Mouse (Mus musculus) cerebellum, postnatal 14 days (tissue): ENCODE data around the gene Spag7.

ENCODE experiments used
- DNase-seq, 2 experiments: peaks; one replicate each; pipeline ENCODE4 v3.0.0; 2021; ENCODE audit warnings: mixed read lengths in 2 of 2

The Spag7 gene

GRCm38 (mm10) chr11:70668771-70669505, at the start of gene Spag7:
TSS of gene Spag7 (minus strand) at chr11:70669416.
- peak; percentile 96 for DNase-seq

GRCm38 (mm10) chr11:70718481-70718880, 49.3 kb upstream of the Spag7 start:
- no peak for DNase-seq

- DNase-seq, result no peak
Measured at GRCm38 (mm10) chr11:70715832-70716231, 46.6 kb upstream of the Spag7 start.

- no peak for DNase-seq
Measured at GRCm38 (mm10) chr11:70713222-70713621, 44.0 kb upstream of the Spag7 start.

DNA sequence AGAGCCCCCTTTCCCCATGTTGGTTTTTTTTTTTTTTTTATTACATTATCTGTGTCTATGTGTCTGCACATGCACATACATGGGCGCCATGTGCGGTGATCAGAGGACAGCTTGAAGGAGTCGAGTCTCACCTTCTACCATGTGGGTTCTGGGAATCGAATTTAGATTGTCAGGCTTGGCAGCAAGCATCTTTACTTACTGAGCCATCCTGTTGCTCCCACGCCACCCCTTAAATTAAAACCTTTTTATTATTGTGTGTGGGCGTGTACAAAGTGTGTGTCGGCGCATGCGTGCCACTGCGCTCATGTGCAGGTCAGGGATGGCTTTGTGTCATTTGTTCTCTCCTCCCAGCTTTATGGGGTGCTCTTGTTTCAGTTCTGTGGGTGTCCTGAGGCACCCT, 41.8 kb upstream of the Spag7 start:
- DNase-seq, result no peak

DNA sequence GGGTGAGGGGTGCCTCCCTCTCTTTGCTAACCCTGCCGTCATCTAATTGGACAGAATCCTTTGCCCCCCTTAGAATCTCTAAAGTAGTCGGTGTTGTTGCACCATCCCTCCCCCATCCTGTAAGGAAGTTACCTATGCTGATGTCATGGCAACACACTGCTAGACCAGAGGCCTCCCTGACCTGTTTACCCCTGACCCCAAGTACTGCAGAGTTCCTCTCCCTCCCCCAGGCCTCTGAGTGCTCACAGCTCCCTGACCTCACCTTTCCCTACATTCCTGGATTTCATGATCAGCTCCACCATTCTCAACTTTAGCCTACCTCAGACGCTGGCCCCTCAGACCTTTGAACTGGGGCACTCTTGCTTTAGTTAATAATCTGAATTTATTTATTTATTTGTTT, 36.9 kb upstream of the Spag7 start:
- DNase-seq, result no peak

DNA sequence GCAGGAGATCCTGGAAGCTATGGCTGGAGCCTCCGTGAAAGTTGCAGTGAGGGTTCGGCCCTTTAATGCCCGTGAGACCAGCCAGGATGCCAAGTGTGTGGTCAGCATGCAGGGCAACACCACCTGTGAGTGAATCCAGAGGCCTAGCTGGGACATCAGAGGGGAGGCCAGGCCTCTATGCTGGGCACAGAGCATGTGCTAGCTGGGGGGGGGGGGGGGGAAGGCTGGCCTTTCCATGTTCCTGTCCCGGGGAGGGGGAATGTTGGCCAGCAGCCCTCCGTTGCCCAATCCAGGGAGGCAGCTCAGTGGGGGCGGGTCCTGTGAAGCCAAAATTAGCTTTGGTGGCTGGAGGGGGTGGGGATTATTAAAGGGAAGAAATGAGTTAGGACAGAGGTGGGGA, 33.6 kb upstream of the Spag7 start:
- peak in 1 of 2 experiments; percentile 25 for DNase-seq

DNA sequence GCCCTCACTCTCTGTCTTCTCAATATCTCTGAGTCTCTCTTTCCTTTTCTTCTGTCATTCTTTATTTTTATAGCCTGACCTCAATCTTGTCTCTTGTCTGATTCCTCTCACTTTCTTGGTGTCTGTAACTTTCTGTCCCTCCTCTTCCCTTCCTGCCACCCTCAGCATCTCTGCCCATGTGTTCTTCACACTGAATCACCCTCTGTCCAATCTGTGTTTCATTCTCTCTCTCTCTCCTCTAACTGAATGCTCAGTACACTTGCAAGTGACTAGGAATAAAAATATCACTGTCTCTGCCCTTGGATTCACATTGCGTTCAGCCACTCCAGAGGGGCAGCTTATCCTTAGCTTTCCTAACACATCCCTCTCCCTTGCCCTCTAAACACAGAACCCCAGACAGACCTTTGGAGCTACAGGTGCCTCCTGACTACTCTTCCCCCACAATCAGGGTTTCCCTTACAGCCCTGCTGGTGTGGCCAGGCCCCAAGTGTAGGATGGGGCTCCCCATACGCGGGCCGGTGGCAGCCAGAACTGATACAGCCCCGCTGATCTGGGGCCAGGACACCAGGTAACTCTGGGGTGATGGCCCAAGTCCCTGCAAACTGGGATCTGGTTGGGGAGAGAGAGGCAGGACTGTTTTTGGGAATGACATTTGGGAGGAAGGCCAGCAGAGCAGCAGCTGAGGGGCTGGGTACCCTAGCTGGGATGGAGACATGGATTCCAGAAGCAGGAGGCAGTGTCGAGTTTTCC, 32.9 kb upstream of the Spag7 start:
- DNase-seq, result no peak

GRCm38 (mm10) chr11:70701221-70701955, 32.2 kb upstream of the Spag7 start:
- no peak for DNase-seq

GRCm38 (mm10) chr11:70700613-70701012, 31.4 kb upstream of the Spag7 start:
- DNase-seq, result peak; percentile 72 to 79

GRCm38 (mm10) chr11:70699722-70700556, 30.7 kb upstream of the Spag7 start, which contains the start of the genes Inca1 and Kif1c:
TSS of gene Inca1 (minus strand) at chr11:70700155.
TSS of gene Kif1c (plus strand) at chr11:70700548.
- DNase-seq, result peak; percentile 98 to 99

- no peak for DNase-seq
Measured at GRCm38 (mm10) chr11:70699051-70699450, 29.8 kb upstream of the Spag7 start.

DNA sequence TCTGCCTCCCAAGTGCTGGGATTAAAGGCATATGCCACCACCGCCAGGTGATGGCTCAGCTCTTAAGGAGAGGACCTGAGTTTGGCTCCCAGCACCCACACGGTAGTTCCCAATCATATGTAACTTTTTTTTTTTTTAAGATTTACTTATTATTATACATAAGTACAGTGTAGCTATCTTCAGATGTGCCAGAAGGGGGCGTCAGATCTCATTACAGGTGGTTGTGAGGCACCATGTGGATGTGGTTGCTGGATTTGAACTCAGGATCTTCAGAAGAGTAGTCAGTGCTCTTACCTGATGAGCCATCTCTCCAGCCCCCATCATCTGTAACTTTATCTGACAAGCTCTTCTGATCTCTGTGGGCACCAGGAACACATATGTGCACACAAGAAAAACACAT, 28.2 kb upstream of the Spag7 start:
- DNase-seq, result no peak

GRCm38 (mm10) chr11:70693504-70693903, 24.3 kb upstream of the Spag7 start:
- DNase-seq, result no peak

GRCm38 (mm10) chr11:70689578-70689977, 20.4 kb upstream of the Spag7 start:
- DNase-seq, result no peak

- DNase-seq, result no peak
Measured at GRCm38 (mm10) chr11:70688372-70688771, 19.2 kb upstream of the Spag7 start.

DNA sequence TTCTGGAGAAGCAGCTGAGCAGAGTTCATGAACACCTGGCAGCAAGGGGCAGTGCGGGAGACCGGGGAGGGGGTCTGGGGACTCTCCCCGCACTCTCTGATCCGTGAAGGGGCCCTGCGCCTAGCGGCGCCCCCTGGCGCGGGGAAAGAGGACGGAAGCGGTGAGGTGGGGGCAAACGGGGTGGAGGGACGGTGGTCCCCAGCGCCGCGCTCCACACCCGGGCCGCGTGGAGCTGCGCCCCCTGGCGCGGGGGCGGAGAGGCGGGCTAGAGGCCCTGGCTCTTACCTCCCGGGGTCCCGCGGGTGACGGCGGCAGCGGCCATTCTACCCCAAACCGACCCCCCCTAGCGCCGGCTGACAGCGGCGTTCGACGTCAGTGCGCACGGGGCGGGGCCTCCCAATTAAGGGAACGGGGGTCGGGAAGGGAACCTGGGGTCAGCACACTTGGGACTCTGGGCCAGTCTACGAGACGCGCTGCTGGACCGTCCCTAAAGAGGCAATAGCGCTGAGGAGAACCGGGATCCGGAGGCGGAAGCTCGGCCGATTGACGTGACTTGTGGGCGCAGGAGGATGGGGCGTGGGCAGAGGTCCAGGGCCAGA, 18.5 kb upstream of the Spag7 start, which contains the start of gene Camta2:
TSS of gene Camta2 (minus strand) at position 505 of the 599 bp plus-strand sequence.
- peak; percentile 95 for DNase-seq

GRCm38 (mm10) chr11:70686901-70687566, 17.8 kb upstream of the Spag7 start:
- peak; percentile 71 to 75 for DNase-seq

DNA sequence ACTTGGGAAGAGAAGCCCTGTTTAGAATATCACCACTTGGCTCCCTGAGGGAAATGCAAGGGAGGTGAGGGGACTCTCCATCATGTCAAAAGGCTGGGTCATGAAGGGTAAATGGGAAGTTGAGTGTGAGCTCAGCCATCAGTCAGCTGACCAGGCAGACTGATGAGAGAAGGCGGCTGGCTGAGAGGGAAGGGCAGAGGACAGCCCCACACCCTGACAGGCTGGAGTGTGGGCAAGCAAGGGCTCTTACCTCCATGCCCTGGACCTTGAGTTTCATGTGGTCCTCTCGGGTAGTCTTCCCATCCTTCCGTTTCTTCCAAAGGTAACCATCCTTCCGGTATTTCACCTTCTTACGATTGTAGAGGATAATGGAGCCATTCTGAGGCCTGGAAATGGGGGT, 14.4 kb upstream of the Spag7 start:
- DNase-seq, result no peak

DNA sequence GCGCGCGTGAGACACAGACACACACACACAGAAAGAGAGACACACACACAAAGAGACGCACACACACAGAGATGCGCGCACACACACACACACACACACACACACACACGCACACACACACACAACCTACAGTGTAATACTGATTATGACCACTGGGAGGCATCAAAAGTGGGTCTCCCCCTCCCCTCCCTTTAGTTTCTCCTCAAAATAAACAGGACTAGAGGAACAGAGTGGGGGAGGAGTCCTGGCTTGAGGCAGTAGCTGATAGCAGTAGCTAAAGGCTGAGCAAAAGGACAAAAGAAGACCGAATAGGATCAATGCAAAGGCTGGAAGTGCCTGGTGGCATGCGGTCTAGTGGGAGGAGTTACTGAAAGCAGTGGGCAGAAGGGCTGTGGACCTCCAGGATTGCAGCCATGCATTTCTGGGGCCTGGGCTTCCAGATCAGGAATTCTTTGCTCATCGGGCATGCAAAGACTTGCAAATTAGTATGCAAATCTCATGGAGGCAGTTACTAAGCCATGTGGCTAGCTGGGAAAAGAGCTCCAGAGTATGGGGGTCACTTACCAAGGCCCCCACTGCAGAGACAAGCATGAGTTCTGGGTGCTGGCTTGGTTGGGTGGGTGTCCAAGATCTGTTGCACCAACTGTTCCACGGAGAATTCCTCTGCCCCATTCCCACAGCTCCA, 12.8 kb upstream of the Spag7 start:
- DNase-seq, result peak; percentile 58 to 81

GRCm38 (mm10) chr11:70681170-70681569, 12.0 kb upstream of the Spag7 start:
- no peak for DNase-seq
